Mouse (Mus musculus) ES-Bruce4 (cell line): Measurements from ENCODE around the gene Nwd2. TPM values are rescaled to one million over a fixed set of nuclear protein-coding genes. Genes with fewer than 3 reads are reported as not detected.

Source experiments
- H3K27ac ChIP-seq: 2 replicates; pipeline ENCODE4 v1.5.1; 2012; ENCODE audit warnings: low read length, inconsistent platforms; ENCODE audit not compliant: insufficient read depth
- H3K27me3 ChIP-seq: 2 replicates; pipeline ENCODE4 v1.6.1; 2012; ENCODE audit warnings: mild to moderate bottlenecking, low read length, inconsistent platforms; ENCODE audit not compliant: control insufficient read depth, poor library complexity, insufficient read depth, severe bottlenecking
- H3K36me3 ChIP-seq: 2 replicates; pipeline ENCODE4 v1.6.1; 2012; ENCODE audit warnings: inconsistent platforms, mild to moderate bottlenecking, low read length, moderate library complexity; ENCODE audit not compliant: control insufficient read depth, poor library complexity, insufficient read depth, severe bottlenecking
- H3K4me1 ChIP-seq: one replicate; pipeline ENCODE4 v1.8.1; 2011; ENCODE audit warnings: low read length; ENCODE audit not compliant: control insufficient read depth, insufficient read depth
- H3K4me3 ChIP-seq: 2 replicates; pipeline ENCODE4 v1.5.1; 2011; ENCODE audit warnings: low read depth, mild to moderate bottlenecking, low read length
- H3K9ac ChIP-seq: 2 replicates; pipeline ENCODE4 v1.6.1; 2012; ENCODE audit warnings: low read depth, mild to moderate bottlenecking, inconsistent platforms; ENCODE audit not compliant: poor library complexity, severe bottlenecking
- H3K9me3 ChIP-seq: replicated peaks from 2 replicates; pipeline ENCODE4 v1.6.1; 2012; ENCODE audit warnings: mild to moderate bottlenecking, low read length, inconsistent platforms; ENCODE audit not compliant: control insufficient read depth, poor library complexity, insufficient read depth, severe bottlenecking
- CTCF ChIP-seq: IDR thresholded peaks from one replicate; pipeline ENCODE4 v1.8.1; 2011; ENCODE audit warnings: low read depth, low read length
- EP300 ChIP-seq: IDR thresholded peaks from 2 replicates; pipeline ENCODE4 v1.6.1; 2011; ENCODE audit warnings: low read depth, low read length; ENCODE audit not compliant: insufficient read depth
- POLR2A ChIP-seq: IDR thresholded peaks from one replicate; pipeline ENCODE4 v1.8.1; 2011; ENCODE audit warnings: low read length; ENCODE audit not compliant: insufficient read depth
- polyA plus RNA-seq: library from polyadenylated mRNA; stranded (reverse); fragments of >200 nt; gene quantifications from 2 replicates; pipeline ENCODE4 v1.2.4, GENCODE M21; 2011; ENCODE audit warnings: low read depth; ENCODE audit not compliant: missing spikeins, insufficient read depth, insufficient read length

Nwd2 gene
- polyA plus RNA-seq, 1 experiment = not detected

GRCm38 (mm10) chr5:63821176-63821575, 172.3 kb downstream of the Nwd2 start:
- TF ChIP-seq EP300 (no peak), POLR2A (no peak), CTCF (no peak)
- no peak overlapping the region for H3K4me3 ChIP-seq
- H3K27ac ChIP-seq = no peak overlapping the region
- no peaks in the 10 kb centered on the region; the same call in 1 of the 2 replicates for H3K27me3 ChIP-seq
- no peaks in the 10 kb centered on the region for H3K36me3 ChIP-seq
- H3K9me3 ChIP-seq = no peaks in the 10 kb centered on the region
- H3K9ac ChIP-seq = no peak overlapping the region
- H3K4me1 ChIP-seq = no peaks in the 10 kb centered on the region

- Histone ChIP-seq H3K27ac (no peak overlapping the region), H3K9ac (no peak overlapping the region), H3K4me3 (no peak overlapping the region), H3K9me3 (no peaks in the 10 kb centered on the region), H3K4me1 (no peaks in the 10 kb centered on the region), H3K27me3 (no peaks in the 10 kb centered on the region; the same call in 1 of the 2 replicates), H3K36me3 (no peaks in the 10 kb centered on the region)
- TF ChIP-seq EP300 (no peak), CTCF (no peak), POLR2A (no peak)
Measured at GRCm38 (mm10) chr5:63821860-63822259, 173.0 kb downstream of the Nwd2 start.

GRCm38 (mm10) chr5:63823362-63824332, 174.7 kb downstream of the Nwd2 start:
- no peak overlapping the region for H3K9ac ChIP-seq
- no peaks in the 10 kb centered on the region for H3K36me3 ChIP-seq
- 0 out of 2 replicates have a peak, but pooled peaks cover 4% of the 10 kb centered on the region for H3K9me3 ChIP-seq
- no peak for TF ChIP-seq CTCF
- H3K4me3 ChIP-seq = no peak overlapping the region
- H3K4me1 ChIP-seq = no peaks in the 10 kb centered on the region
- no peak overlapping the region for H3K27ac ChIP-seq
- H3K27me3 ChIP-seq = no peaks in the 10 kb centered on the region

- Histone ChIP-seq H3K9me3 (0 out of 2 replicates have a peak, but pooled peaks cover 4% of the 10 kb centered on the region), H3K27ac (no peak overlapping the region)
- TF ChIP-seq CTCF = no peak
- TF ChIP-seq POLR2A = no peak
- TF ChIP-seq EP300 = no peak
Measured at GRCm38 (mm10) chr5:63824599-63825350, 175.9 kb downstream of the Nwd2 start.

GRCm38 (mm10) chr5:63825881-63826280, 177.0 kb downstream of the Nwd2 start:
- H3K36me3 ChIP-seq = no peaks in the 10 kb centered on the region
- H3K9me3 ChIP-seq = 0 out of 2 replicates have a peak, but pooled peaks cover 4% of the 10 kb centered on the region
- no peak overlapping the region for H3K4me3 ChIP-seq
- no peaks in the 10 kb centered on the region for H3K27me3 ChIP-seq
- no peak overlapping the region for H3K27ac ChIP-seq
- no peak for TF ChIP-seq POLR2A
- no peak for TF ChIP-seq CTCF
- no peak for TF ChIP-seq EP300
- no peaks in the 10 kb centered on the region for H3K4me1 ChIP-seq
- H3K9ac ChIP-seq = no peak overlapping the region

More at GRCm38 (mm10) chr5:63824599-63825350, 175.9 kb downstream of the Nwd2 start:
- Histone ChIP-seq H3K4me3 (no peak overlapping the region), H3K9ac (no peak overlapping the region), H3K27me3 (no peaks in the 10 kb centered on the region), H3K36me3 (no peaks in the 10 kb centered on the region), H3K4me1 (no peaks in the 10 kb centered on the region)
